Mouse (Mus musculus) layer of hippocampus, adult 2 months (tissue): ENCODE data around the gene Tulp3. TPM values are rescaled to one million over a fixed set of nuclear protein-coding genes. Genes with fewer than 3 reads are reported as not detected.
"Not testable (repeated sequence)": the region's sequence is repeated elsewhere in the genome, so short reads cannot be mapped to it uniquely, and the experiment has no call there.

ENCODE experiments used
- DNase-seq, 2 experiments: peaks; one replicate each; pipeline ENCODE4 v3.0.0; 2022; ENCODE audit warnings: low spot score in 2 of 2
- H3K27ac ChIP-seq: fragments of 200-600 bp; 2 replicates; pipeline ENCODE4 v1.8.1; 2022
- H3K4me3 ChIP-seq: fragments of 200-600 bp; 2 replicates; pipeline ENCODE4 v1.8.1; 2022; ENCODE audit warnings: mild to moderate bottlenecking
- CTCF ChIP-seq: fragments of 200-600 bp; conservative IDR thresholded peaks from 2 replicates; pipeline ENCODE4 v1.8.1; 2022; ENCODE audit warnings: antibody characterized with exemption, mild to moderate bottlenecking, moderate library complexity
- long read RNA-seq, 2 experiments: library from polyadenylated mRNA; stranded (forward); transcript quantifications; one replicate each; pipeline ENCODE4 v2.0.0; 2021; ENCODE audit warnings: borderline mapping rate in 2 of 2
- total RNA-seq, 2 experiments: library from RNA; stranded (reverse); gene quantifications; 2 replicates each; pipeline ENCODE4 v1.2.3; 2021

Gene Tulp3
- 10 to 100 TPM; 23.1 to 24.8 TPM for total RNA-seq
- long read RNA-seq, experiment 1, partial matches to known transcripts: 0 of 9 reads
- long read RNA-seq, experiment 1, other reads (novel, unspliced or antisense): 3 of 9 reads
- long read RNA-seq, experiment 2, partial matches to known transcripts: 0 of 5 reads
- long read RNA-seq, experiment 2, other reads (novel, unspliced or antisense): 4 of 5 reads

- Histone ChIP-seq H3K4me3 (peak within 1 kb of the TSS; percentile 71), H3K27ac (peak within 1 kb of the TSS; percentile 93)
- TF ChIP-seq CTCF: no peak
- DNase-seq: peak; percentile 98
Measured at GRCm38 (mm10) chr6:128355726-128356416, at the start of gene Tulp3. Tulp3 (minus strand) TSS chr6:128355851.

- Histone ChIP-seq H3K27ac (no peak overlapping the region), H3K4me3 (no peak overlapping the region)
- TF ChIP-seq CTCF: 0 out of 2 replicates have a peak, but pooled peaks have one; percentile 6
- DNase-seq: no peak
Measured at GRCm38 (mm10) chr6:128404708-128405107, 49.1 kb upstream of the Tulp3 start.

- Histone ChIP-seq H3K27ac (peak overlapping the region; percentile 90), H3K4me3 (peak overlapping the region; percentile 60)
- peak in 1 of 2 experiments; percentile 49 for DNase-seq
- no peak for TF ChIP-seq CTCF
Measured at GRCm38 (mm10) chr6:128399421-128400185, 44.0 kb upstream of the Tulp3 start.

GRCm38 (mm10) chr6:128398996-128399395 lies 43.3 kb upstream of the Tulp3 start, which contains the start of gene Nrip2:
Nrip2 (plus strand) TSS chr6:128399296.
- peak within 1 kb of the TSS; percentile 60 for H3K4me3 ChIP-seq
- H3K27ac ChIP-seq: peak within 1 kb of the TSS; percentile 90
- DNase-seq: no peak
- no peak for TF ChIP-seq CTCF

GRCm38 (mm10) chr6:128397574-128398261 lies 42.1 kb upstream of the Tulp3 start:
- H3K4me3 ChIP-seq: no peak overlapping the region
- no peak for DNase-seq
- no peak for TF ChIP-seq CTCF
- H3K27ac ChIP-seq: peak overlapping the region; percentile 36; the same call in 1 of the 2 replicates

- TF ChIP-seq CTCF: no peak
- no peak overlapping the region for H3K27ac ChIP-seq
- H3K4me3 ChIP-seq: no peak overlapping the region
Measured at GRCm38 (mm10) chr6:128390683-128391082, 35.0 kb upstream of the Tulp3 start.

GRCm38 (mm10) chr6:128389185-128389584 lies 33.5 kb upstream of the Tulp3 start:
- Histone ChIP-seq H3K4me3 (no peak overlapping the region), H3K27ac (no peak overlapping the region)
- no peak for DNase-seq
- TF ChIP-seq CTCF: no peak

More at GRCm38 (mm10) chr6:128390683-128391082, 35.0 kb upstream of the Tulp3 start:
- DNase-seq: no peak

- no peak for TF ChIP-seq CTCF
- DNase-seq: no peak
- Histone ChIP-seq H3K27ac (no peak overlapping the region), H3K4me3 (no peak overlapping the region)
Measured at GRCm38 (mm10) chr6:128385026-128385425, 29.4 kb upstream of the Tulp3 start.

GRCm38 (mm10) chr6:128383752-128384151 lies 28.1 kb upstream of the Tulp3 start:
- H3K27ac ChIP-seq: no peak overlapping the region
- no peak for TF ChIP-seq CTCF
- H3K4me3 ChIP-seq: no peak overlapping the region
- no peak for DNase-seq

- no peak for DNase-seq
- H3K27ac ChIP-seq: no peak overlapping the region
- no peak for TF ChIP-seq CTCF
- no peak overlapping the region for H3K4me3 ChIP-seq
Measured at GRCm38 (mm10) chr6:128381254-128381653, 25.6 kb upstream of the Tulp3 start.

GRCm38 (mm10) chr6:128380594-128381167 lies 25.0 kb upstream of the Tulp3 start:
- TF ChIP-seq CTCF: peak; percentile 59
- not testable (repeated sequence) for H3K27ac ChIP-seq, H3K4me3 ChIP-seq, DNase-seq

GRCm38 (mm10) chr6:128379636-128380035 lies 24.0 kb upstream of the Tulp3 start:
- no peak overlapping the region for H3K27ac ChIP-seq
- no peak for TF ChIP-seq CTCF
- DNase-seq: no peak
- H3K4me3 ChIP-seq: no peak overlapping the region
